Mouse (Mus musculus): Measurements from ENCODE around the gene Slc52a3. TPM values are rescaled to one million over a fixed set of nuclear protein-coding genes. Genes with fewer than 3 reads are reported as not detected.

The Slc52a3 gene
- polyA plus RNA-seq (2017; shearing (Covaris generic)), result 14.0 TPM

GRCm38 (mm10) chr2:151996229-151997189, at the start of gene Slc52a3:
TSS of gene Slc52a3 (plus strand) at chr2:151996511.

GRCm38 (mm10) chr2:151979470-151980354, 16.6 kb upstream of the Slc52a3 start, which contains the start of gene Fam110a:
TSS of gene Fam110a (minus strand) at chr2:151980219.

Other genes with a start within 250 kb of the Slc52a3 start
- gene Rspo4, start 153.6 kb upstream of the Slc52a3 start, polyA plus RNA-seq (2017; shearing (Covaris generic)), result not detected
- gene Angpt4, start 85.3 kb upstream of the Slc52a3 start, polyA plus RNA-seq (2017; shearing (Covaris generic)), result not detected
- 108 TPM for gene Fam110a, start 16.3 kb upstream of the Slc52a3 start, polyA plus RNA-seq (2017; shearing (Covaris generic))
- not detected for gene Scrt2, start 85.0 kb downstream of the Slc52a3 start, polyA plus RNA-seq (2017; shearing (Covaris generic))
- gene Srxn1, start 109.0 kb downstream of the Slc52a3 start, polyA plus RNA-seq (2017; shearing (Covaris generic)), result 5.7 TPM
- not detected for gene Tcf15, start 147.1 kb downstream of the Slc52a3 start, polyA plus RNA-seq (2017; shearing (Covaris generic))
- gene Csnk2a1, start 230.3 kb downstream of the Slc52a3 start, polyA plus RNA-seq (2017; shearing (Covaris generic)), result 34.2 TPM

Measured in effector memory CD4-positive, alpha-beta T cell, adult 7 months (primary cell).